Mouse (Mus musculus): ENCODE data around the gene Ctnna3. TPM values are rescaled to one million over a fixed set of nuclear protein-coding genes. Genes with fewer than 3 reads are reported as not detected.
"Not testable (repeated sequence)": the region's sequence is repeated elsewhere in the genome, so short reads cannot be mapped to it uniquely, and the experiment has no call there.

The Ctnna3 gene
- polyA plus RNA-seq, 1 experiment from 2014 or later: 1.8 TPM

- Histone ChIP-seq H3K9me3 (no peaks in the 10 kb centered on the region), H3K4me1 (replicated peaks) (no peaks in the 10 kb centered on the region), H3K27ac (replicated peaks) (no peak overlapping the region), H3K36me3 (no peaks in the 10 kb centered on the region), H3K4me3 (no peak overlapping the region), H3K9ac (no peak overlapping the region), H3K27me3 (no peaks in the 10 kb centered on the region), H3K4me2 (no peak overlapping the region)
- 57% methylated on average over 16 of the region's 16 CpGs for WGBS
- ATAC-seq (ENCODE audit: low FRiP score, low read depth): no peak
These were observed 19.5 kb upstream of the Ctnna3 start for GRCm38 (mm10) chr10:63410162-63410956.

- H3K4me3 ChIP-seq; H3K9me3 ChIP-seq; H3K27ac ChIP-seq (replicated peaks); H3K4me1 ChIP-seq (replicated peaks); H3K27me3 ChIP-seq; ATAC-seq (ENCODE audit: low FRiP score, low read depth); H3K36me3 ChIP-seq; H3K9ac ChIP-seq; H3K4me2 ChIP-seq: not testable (repeated sequence)
- WGBS: 94% methylated on average over 7 of the region's 7 CpGs
These were observed 18.2 kb upstream of the Ctnna3 start for GRCm38 (mm10) chr10:63411674-63412073.

GRCm38 (mm10) chr10:63412756-63413155 lies 17.1 kb upstream of the Ctnna3 start:
- 92% methylated on average over 17 of the region's 17 CpGs for WGBS

GRCm38 (mm10) chr10:63415287-63415686 lies 14.6 kb upstream of the Ctnna3 start:
- no peaks in the 10 kb centered on the region for H3K9me3 ChIP-seq
- no peaks in the 10 kb centered on the region for H3K36me3 ChIP-seq
- H3K27me3 ChIP-seq: no peaks in the 10 kb centered on the region
- WGBS: 89% methylated on average over 7 of the region's 7 CpGs
- H3K9ac ChIP-seq: no peak overlapping the region
- H3K4me2 ChIP-seq: no peak overlapping the region
- no peak overlapping the region for H3K4me3 ChIP-seq
- no peak for ATAC-seq (ENCODE audit: low FRiP score, low read depth)
- no peak overlapping the region for H3K27ac ChIP-seq (replicated peaks)
- H3K4me1 ChIP-seq (replicated peaks): no peaks in the 10 kb centered on the region

More at GRCm38 (mm10) chr10:63412756-63413155, 17.1 kb upstream of the Ctnna3 start:
- H3K27me3 ChIP-seq: no peaks in the 10 kb centered on the region
- H3K9me3 ChIP-seq: no peaks in the 10 kb centered on the region
- H3K27ac ChIP-seq (replicated peaks): no peak overlapping the region
- no peak overlapping the region for H3K4me2 ChIP-seq
- H3K36me3 ChIP-seq: no peaks in the 10 kb centered on the region
- ATAC-seq (ENCODE audit: low FRiP score, low read depth): no peak
- H3K4me1 ChIP-seq (replicated peaks): no peaks in the 10 kb centered on the region
- H3K9ac ChIP-seq: no peak overlapping the region
- H3K4me3 ChIP-seq: no peak overlapping the region

GRCm38 (mm10) chr10:63415850-63416249 lies 14.0 kb upstream of the Ctnna3 start:
- Histone ChIP-seq H3K27me3 (no peaks in the 10 kb centered on the region), H3K36me3 (no peaks in the 10 kb centered on the region), H3K9ac (no peak overlapping the region), H3K4me1 (replicated peaks) (no peaks in the 10 kb centered on the region), H3K27ac (replicated peaks) (no peak overlapping the region), H3K4me2 (peak overlapping the region; percentile 26), H3K9me3 (no peaks in the 10 kb centered on the region), H3K4me3 (0 out of 2 replicates have a peak overlapping the region, but pooled peaks have one; percentile 1)
- ATAC-seq (ENCODE audit: low FRiP score, low read depth): no peak
- 66% methylated on average over 7 of the region's 7 CpGs for WGBS

- H3K4me3 ChIP-seq: no peak overlapping the region
- 57% methylated on average over 5 of the region's 5 CpGs for WGBS
- H3K27me3 ChIP-seq: no peaks in the 10 kb centered on the region
- no peaks in the 10 kb centered on the region for H3K4me1 ChIP-seq (replicated peaks)
- ATAC-seq (ENCODE audit: low FRiP score, low read depth): no peak
- no peaks in the 10 kb centered on the region for H3K9me3 ChIP-seq
- H3K27ac ChIP-seq (replicated peaks): no peak overlapping the region
- no peak overlapping the region for H3K9ac ChIP-seq
- H3K4me2 ChIP-seq: no peak overlapping the region
- H3K36me3 ChIP-seq: no peaks in the 10 kb centered on the region
These were observed 12.8 kb upstream of the Ctnna3 start for GRCm38 (mm10) chr10:63417061-63417460.

- WGBS: 91% methylated on average over 18 of the region's 18 CpGs
- Histone ChIP-seq H3K4me2 (no peak within 1 kb of the TSS), H3K4me1 (replicated peaks) (no peaks in the 10 kb centered on the region), H3K36me3 (no peaks in the 10 kb centered on the region), H3K9ac (0 out of 2 replicates have a peak within 1 kb of the TSS, but pooled peaks have one; percentile 19), H3K27ac (replicated peaks) (no peak within 1 kb of the TSS), H3K4me3 (no peak within 1 kb of the TSS), H3K27me3 (no peaks in the 10 kb centered on the region), H3K9me3 (no peaks in the 10 kb centered on the region)
- ATAC-seq (ENCODE audit: low FRiP score, low read depth): no peak
These were observed 7.9 kb upstream of the Ctnna3 start, which contains the start of gene Gm7075 for GRCm38 (mm10) chr10:63421739-63422735. Gm7075 (minus strand) TSS chr10:63421789.

GRCm38 (mm10) chr10:63422736-63422992 lies 7.2 kb upstream of the Ctnna3 start:
- 0 out of 2 replicates have a peak overlapping the region, but pooled peaks have one; percentile 19 for H3K9ac ChIP-seq
- no peaks in the 10 kb centered on the region for H3K4me1 ChIP-seq (replicated peaks)
- no peak for ATAC-seq (ENCODE audit: low FRiP score, low read depth)
- no peaks in the 10 kb centered on the region for H3K36me3 ChIP-seq
- WGBS: 80% methylated on average over 5 of the region's 5 CpGs
- H3K27ac ChIP-seq (replicated peaks): no peak overlapping the region
- H3K4me2 ChIP-seq: no peak overlapping the region
- H3K27me3 ChIP-seq: no peaks in the 10 kb centered on the region
- no peaks in the 10 kb centered on the region for H3K9me3 ChIP-seq
- no peak overlapping the region for H3K4me3 ChIP-seq

- no peak for ATAC-seq (ENCODE audit: low FRiP score, low read depth)
- no peaks in the 10 kb centered on the region for H3K36me3 ChIP-seq
- 0 out of 2 replicates have a peak, but pooled peaks cover 5% of the 10 kb centered on the region for H3K4me1 ChIP-seq (replicated peaks)
- H3K27me3 ChIP-seq: no peaks in the 10 kb centered on the region
- H3K27ac ChIP-seq (replicated peaks): no peak overlapping the region
- no peaks in the 10 kb centered on the region for H3K9me3 ChIP-seq
- no peak overlapping the region for H3K9ac ChIP-seq
- H3K4me3 ChIP-seq: no peak overlapping the region
- 79% methylated on average over 9 of the region's 9 CpGs for WGBS
- no peak overlapping the region for H3K4me2 ChIP-seq
These were observed 6.1 kb upstream of the Ctnna3 start for GRCm38 (mm10) chr10:63423591-63424474.

- Histone ChIP-seq H3K27ac (replicated peaks) (no peak overlapping the region), H3K4me3 (no peak overlapping the region), H3K4me1 (replicated peaks) (0 out of 2 replicates have a peak, but pooled peaks cover 5% of the 10 kb centered on the region), H3K9me3 (no peaks in the 10 kb centered on the region), H3K4me2 (no peak overlapping the region), H3K27me3 (no peaks in the 10 kb centered on the region), H3K9ac (no peak overlapping the region), H3K36me3 (no peaks in the 10 kb centered on the region)
- ATAC-seq (ENCODE audit: low FRiP score, low read depth): no peak
These were observed 5.5 kb upstream of the Ctnna3 start for GRCm38 (mm10) chr10:63424475-63424814.

GRCm38 (mm10) chr10:63427146-63427545 lies 2.8 kb upstream of the Ctnna3 start:
- Histone ChIP-seq H3K9ac (no peak overlapping the region), H3K27ac (replicated peaks) (no peak overlapping the region), H3K4me1 (replicated peaks) (0 out of 2 replicates have a peak, but pooled peaks cover 5% of the 10 kb centered on the region), H3K9me3 (no peaks in the 10 kb centered on the region), H3K4me3 (no peak overlapping the region), H3K4me2 (no peak overlapping the region), H3K36me3 (no peaks in the 10 kb centered on the region), H3K27me3 (no peaks in the 10 kb centered on the region)
- ATAC-seq (ENCODE audit: low FRiP score, low read depth): no peak
- WGBS: 87% methylated on average over 8 of the region's 8 CpGs
